Mouse (Mus musculus): ENCODE measurements around the gene Pex11g. TPM values are rescaled to one million over a fixed set of nuclear protein-coding genes. Genes with fewer than 3 reads are reported as not detected.
A peak's percentile ranks its signal among the peaks of the same experiment; 100 is the strongest.

The Pex11g gene
- total and polyA plus RNA-seq, 2 experiments from 2014 or later: 2.0 to 4.9 TPM

GRCm38 (mm10) chr8:3482240-3482740 lies 14.8 kb upstream of the Pex11g start:
- Histone ChIP-seq H3K36me3 (ENCODE audit: insufficient read depth, low read length) (no peaks in the 10 kb centered on the region), H3K27me3 (ENCODE audit: insufficient read depth, low read length) (no peaks in the 10 kb centered on the region; the same call in 1 of the 2 replicates), H3K9ac (replicated peaks; ENCODE audit: low read length) (no peak overlapping the region), H3K27ac (no peak overlapping the region), H3K4me2 (ENCODE audit: low read depth, low read length) (no peak overlapping the region), H3K4me1 (ENCODE audit: insufficient read depth, low read length) (no peaks in the 10 kb centered on the region), H3K4me3 (ENCODE audit: low read length) (no peak overlapping the region), H3K9me3 (ENCODE audit: low read length) (no peaks in the 10 kb centered on the region)
- no peak for TF ChIP-seq CTCF (IDR thresholded peaks at IDR 0.05; ENCODE audit: low read depth)
- DNase-seq (ENCODE audit: low spot score) (no peak), ATAC-seq (no peak)
- 86% methylated on average over 22 of the region's 22 CpGs for WGBS

- Histone ChIP-seq H3K27ac (no peak overlapping the region), H3K4me1 (ENCODE audit: insufficient read depth, low read length) (no peaks in the 10 kb centered on the region), H3K4me3 (ENCODE audit: low read length) (no peak overlapping the region), H3K9me3 (ENCODE audit: low read length) (no peaks in the 10 kb centered on the region), H3K9ac (replicated peaks; ENCODE audit: low read length) (no peak overlapping the region), H3K27me3 (ENCODE audit: insufficient read depth, low read length) (no peaks in the 10 kb centered on the region; the same call in 1 of the 2 replicates), H3K36me3 (ENCODE audit: insufficient read depth, low read length) (no peaks in the 10 kb centered on the region), H3K4me2 (ENCODE audit: low read depth, low read length) (no peak overlapping the region)
- no peak for ATAC-seq
- DNase-seq (ENCODE audit: low spot score): no peak
- no peak for TF ChIP-seq CTCF (IDR thresholded peaks at IDR 0.05; ENCODE audit: low read depth)
- WGBS: 56% methylated on average over 5 of the region's 5 CpGs
These were observed 14.1 kb upstream of the Pex11g start for GRCm38 (mm10) chr8:3481605-3482004.

- H3K4me1 ChIP-seq (ENCODE audit: insufficient read depth, low read length): peaks cover 5% of the 10 kb centered on the region; the same call in 1 of the 2 replicates
- no peak overlapping the region for H3K4me2 ChIP-seq (ENCODE audit: low read depth, low read length)
- ATAC-seq (no peak), DNase-seq (ENCODE audit: low spot score) (no peak)
- no peaks in the 10 kb centered on the region for H3K36me3 ChIP-seq (ENCODE audit: insufficient read depth, low read length)
- H3K27ac ChIP-seq: no peak overlapping the region
- H3K9me3 ChIP-seq (ENCODE audit: low read length): no peaks in the 10 kb centered on the region
- no peak for TF ChIP-seq CTCF (IDR thresholded peaks at IDR 0.05; ENCODE audit: low read depth)
- H3K4me3 ChIP-seq (ENCODE audit: low read length): no peak overlapping the region
- H3K9ac ChIP-seq (replicated peaks; ENCODE audit: low read length): no peak overlapping the region
- H3K27me3 ChIP-seq (ENCODE audit: insufficient read depth, low read length): no peaks in the 10 kb centered on the region; the same call in 1 of the 2 replicates
- WGBS: 76% methylated on average over 4 of the region's 4 CpGs
These were observed 12.8 kb upstream of the Pex11g start for GRCm38 (mm10) chr8:3480221-3480785.

GRCm38 (mm10) chr8:3475715-3476429 lies 8.4 kb upstream of the Pex11g start:
- no peak for TF ChIP-seq CTCF (IDR thresholded peaks at IDR 0.05; ENCODE audit: low read depth)
- H3K27me3 ChIP-seq (ENCODE audit: insufficient read depth, low read length): no peaks in the 10 kb centered on the region; the same call in 1 of the 2 replicates
- H3K4me2 ChIP-seq (ENCODE audit: low read depth, low read length): peak overlapping the region; percentile 50
- peak overlapping the region; percentile 26 for H3K4me3 ChIP-seq (ENCODE audit: low read length)
- H3K36me3 ChIP-seq (ENCODE audit: insufficient read depth, low read length): no peaks in the 10 kb centered on the region
- ATAC-seq (peak; percentile 75), DNase-seq (ENCODE audit: low spot score) (peak; percentile 25)
- no peak overlapping the region for H3K27ac ChIP-seq
- peak overlapping the region; percentile 37 for H3K9ac ChIP-seq (replicated peaks; ENCODE audit: low read length)
- H3K4me1 ChIP-seq (ENCODE audit: insufficient read depth, low read length): peaks cover 5% of the 10 kb centered on the region; the same call in 1 of the 2 replicates
- no peaks in the 10 kb centered on the region for H3K9me3 ChIP-seq (ENCODE audit: low read length)
- 28% methylated on average over 37 of the region's 37 CpGs for WGBS

- DNase-seq (ENCODE audit: low spot score): no peak
- Histone ChIP-seq H3K4me1 (ENCODE audit: insufficient read depth, low read length) (peaks cover 4% of the 10 kb centered on the region; the same call in 1 of the 2 replicates), H3K27ac (no peak within 1 kb of the TSS), H3K36me3 (ENCODE audit: insufficient read depth, low read length) (no peaks in the 10 kb centered on the region), H3K9me3 (ENCODE audit: low read length) (no peaks in the 10 kb centered on the region), H3K27me3 (ENCODE audit: insufficient read depth, low read length) (no peaks in the 10 kb centered on the region), H3K4me2 (ENCODE audit: low read depth, low read length) (no peak within 1 kb of the TSS), H3K4me3 (ENCODE audit: low read length) (no peak within 1 kb of the TSS), H3K9ac (replicated peaks; ENCODE audit: low read length) (no peak within 1 kb of the TSS)
- ATAC-seq: no peak
- TF ChIP-seq CTCF (IDR thresholded peaks at IDR 0.05; ENCODE audit: low read depth): no peak
These were observed 3.1 kb upstream of the Pex11g start, which contains the start of gene Tex45 for GRCm38 (mm10) chr8:3470562-3470961. Gene Tex45, plus strand, starts transcription at chr8:3470862.

- no peaks in the 10 kb centered on the region for H3K36me3 ChIP-seq (ENCODE audit: insufficient read depth, low read length)
- H3K4me2 ChIP-seq (ENCODE audit: low read depth, low read length): no peak overlapping the region
- DNase-seq (ENCODE audit: low spot score): no peak
- H3K4me3 ChIP-seq (ENCODE audit: low read length): no peak overlapping the region
- no peaks in the 10 kb centered on the region for H3K9me3 ChIP-seq (ENCODE audit: low read length)
- WGBS: 96% methylated on average over 1 of the region's 1 CpGs
- H3K27ac ChIP-seq: no peak overlapping the region
- no peaks in the 10 kb centered on the region for H3K27me3 ChIP-seq (ENCODE audit: insufficient read depth, low read length)
- TF ChIP-seq CTCF (IDR thresholded peaks at IDR 0.05; ENCODE audit: low read depth): peak; percentile 11; the same call in 1 of the 2 replicates
- no peak overlapping the region for H3K9ac ChIP-seq (replicated peaks; ENCODE audit: low read length)
- ATAC-seq: no peak
- peaks cover 4% of the 10 kb centered on the region; the same call in 1 of the 2 replicates for H3K4me1 ChIP-seq (ENCODE audit: insufficient read depth, low read length)
These were observed 1.4 kb upstream of the Pex11g start for GRCm38 (mm10) chr8:3468838-3469237.
